Mouse (Mus musculus): ENCODE measurements around the gene Opn4. TPM values are rescaled to one million over a fixed set of nuclear protein-coding genes. Genes with fewer than 3 reads are reported as not detected.

The Opn4 gene
- polyA plus RNA-seq (2014; fragmentation: Illumina TruSeq; extraction: RNeasy Lipid Tissue Mini Kit (QIAGEN cat#74804); ENCODE audit: insufficient read depth, low read depth, low replicate concordance), result not detected

DNA sequence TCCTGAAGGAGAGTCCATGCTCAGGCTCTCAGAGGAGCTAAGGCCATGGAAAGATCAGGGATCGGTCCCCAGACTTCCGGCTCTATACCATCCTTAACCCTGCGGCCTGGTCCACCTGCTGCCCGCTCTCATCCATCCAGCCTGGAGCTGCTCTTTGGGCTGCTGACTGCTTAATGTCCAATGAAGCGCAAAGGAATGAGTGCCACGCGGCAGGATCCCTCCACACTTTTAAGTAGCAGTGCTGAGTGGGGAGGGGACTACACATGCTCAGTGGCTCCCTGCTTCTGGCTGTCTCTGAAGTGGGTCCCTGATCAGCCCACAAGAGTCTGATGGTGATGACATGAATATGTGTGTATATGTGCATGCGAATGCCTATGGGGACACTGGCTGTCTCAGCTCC lies at the start of gene Opn4:
Gene Opn4 (minus strand): TSS at position 202 of the 400 bp plus-strand sequence.

DNA sequence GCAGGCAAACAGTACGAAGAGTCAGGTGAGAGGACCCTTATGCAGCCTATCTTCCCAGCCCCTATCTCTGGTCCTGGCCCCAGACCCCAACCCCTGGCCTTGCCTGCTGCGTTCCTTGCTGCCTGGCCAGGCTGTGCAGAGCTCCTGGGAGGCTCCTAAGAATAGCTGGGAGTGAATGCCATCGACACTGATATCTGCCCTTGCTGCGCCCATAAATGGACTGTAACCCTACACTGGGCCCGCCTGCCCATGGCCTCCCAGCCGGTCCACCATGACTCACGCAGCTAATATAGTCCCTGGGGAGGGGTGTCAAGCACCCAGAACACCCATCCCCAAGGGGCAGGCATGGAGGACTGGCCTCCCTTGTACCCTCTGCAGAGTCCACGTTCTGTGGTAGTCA lies 11.4 kb downstream of the Opn4 start, which contains the start of gene Ldb3:
Gene Ldb3 (minus strand): TSS at position 185 of the 400 bp plus-strand sequence.

Other genes starting within 250 kb of the Opn4 start
- gene Fam25c, start 244.7 kb downstream of the Opn4 start, polyA plus RNA-seq (2014; fragmentation: Illumina TruSeq; extraction: RNeasy Lipid Tissue Mini Kit (QIAGEN cat#74804); ENCODE audit: insufficient read depth, low read depth, low replicate concordance), result not detected
- 24.1 TPM for gene Sncg, start 225.4 kb downstream of the Opn4 start, polyA plus RNA-seq (2014; fragmentation: Illumina TruSeq; extraction: RNeasy Lipid Tissue Mini Kit (QIAGEN cat#74804); ENCODE audit: insufficient read depth, low read depth, low replicate concordance)
- gene Mmrn2, start 224.7 kb downstream of the Opn4 start, polyA plus RNA-seq (2014; fragmentation: Illumina TruSeq; extraction: RNeasy Lipid Tissue Mini Kit (QIAGEN cat#74804); ENCODE audit: insufficient read depth, low read depth, low replicate concordance), result 9.8 TPM
- gene Bmpr1a, start 96.8 kb downstream of the Opn4 start, polyA plus RNA-seq (2014; fragmentation: Illumina TruSeq; extraction: RNeasy Lipid Tissue Mini Kit (QIAGEN cat#74804); ENCODE audit: insufficient read depth, low read depth, low replicate concordance), result 17.6 TPM
- not detected for gene 9230112D13Rik, start 77.3 kb downstream of the Opn4 start, polyA plus RNA-seq (2014; fragmentation: Illumina TruSeq; extraction: RNeasy Lipid Tissue Mini Kit (QIAGEN cat#74804); ENCODE audit: insufficient read depth, low read depth, low replicate concordance)
- gene Ldb3, start 11.5 kb downstream of the Opn4 start, polyA plus RNA-seq (2014; fragmentation: Illumina TruSeq; extraction: RNeasy Lipid Tissue Mini Kit (QIAGEN cat#74804); ENCODE audit: insufficient read depth, low read depth, low replicate concordance), result 8.9 TPM
- gene Wapl, start 73.8 kb upstream of the Opn4 start, polyA plus RNA-seq (2014; fragmentation: Illumina TruSeq; extraction: RNeasy Lipid Tissue Mini Kit (QIAGEN cat#74804); ENCODE audit: insufficient read depth, low read depth, low replicate concordance), result 20.3 TPM
- gene Grid1, start 220.0 kb upstream of the Opn4 start, polyA plus RNA-seq (2014; fragmentation: Illumina TruSeq; extraction: RNeasy Lipid Tissue Mini Kit (QIAGEN cat#74804); ENCODE audit: insufficient read depth, low read depth, low replicate concordance), result not detected

Data from lung, adult 10 weeks (tissue).